ENCODE assay signal across 16 mouse cellular contexts in genomic region chr3:95286510-95286909, GRCm38 (mm10). TPM values are rescaled to one million over a fixed set of nuclear protein-coding genes. Genes with fewer than 3 reads are reported as not detected.
DNase-seq lines count a peak whose midpoint lies in the region; ATAC-seq and TF ChIP-seq lines count a peak whose summit lies in the region.
"Had no signal": no experiment of that assay in that cellular context is flagged by ENCODE, and none has a peak within 500 bp of the region (broad histone marks: within the 10 kb centered on the region; RNA-seq: fewer than 3 reads in every experiment).

No protein-coding gene starts in this region.

- H3K36me3 ChIP-seq in heart, adult 2 months (ENCODE audit: control insufficient read depth, insufficient read depth, low read length): no peaks in the 10 kb centered on the region
- peaks cover 27% of the 10 kb centered on the region for H3K36me3 ChIP-seq in liver, postnatal 0 days (replicated peaks; ENCODE audit: insufficient read depth, low read length)
- peaks cover 9% of the 10 kb centered on the region for H3K36me3 ChIP-seq in liver, embryonic 11.5 days (ENCODE audit: control insufficient read depth, insufficient read depth, low read length)
- peaks cover 32% of the 10 kb centered on the region for H3K36me3 ChIP-seq in limb, embryonic 10.5 days

- peak; percentile 47; the same call in 1 of the 2 replicates for TF ChIP-seq POLR2A in heart, adult 2 months (IDR thresholded peaks at IDR 0.05; ENCODE audit: insufficient read depth, low read depth, low read length)
- no peak for TF ChIP-seq POLR2A in bone marrow macrophage, adult 2 months (IDR thresholded peaks at IDR 0.05; ENCODE audit: borderline replicate concordance, low read depth, low read length)

- H3K79me2 ChIP-seq in heart, adult 2 months (replicated peaks; ENCODE audit: control insufficient read depth, insufficient read depth, low read length): no peaks in the 10 kb centered on the region

- TF ChIP-seq CTCF in heart, adult 2 months (IDR thresholded peaks at IDR 0.05): no peak
- no peak for TF ChIP-seq CTCF in liver, postnatal 0 days (IDR thresholded peaks at IDR 0.05; ENCODE audit: low read depth)
- TF ChIP-seq CTCF in bone marrow macrophage, adult 2 months (IDR thresholded peaks at IDR 0.05; ENCODE audit: low read depth, low read length): no peak

- peak in 1 of 2 experiments; percentile 43 for DNase-seq in heart, adult 2 months
- no peak for DNase-seq in heart, postnatal 36 days
- DNase-seq in liver, postnatal 0 days: no peak
- no peak for DNase-seq in liver, embryonic 11.5 days (ENCODE audit: low spot score)
- no peak for DNase-seq in limb, embryonic 10.5 days (ENCODE audit: low spot score)
- DNase-seq in ovary, adult 18-20 months (ENCODE audit: low spot score): no peak
- DNase-seq: gastrocnemius, postnatal 25 days; liver, embryonic 13.5 days; spleen, adult 18-20 months had no signal

- TF ChIP-seq EP300 in heart, adult 2 months (IDR thresholded peaks at IDR 0.05; ENCODE audit: insufficient read depth, low read depth, low read length): no peak
- no peak for TF ChIP-seq EP300 in liver, postnatal 0 days (IDR thresholded peaks at IDR 0.05; ENCODE audit: low read depth)

- H3K9me3 ChIP-seq in liver, postnatal 0 days (ENCODE audit: low read length): no peaks in the 10 kb centered on the region
- no peaks in the 10 kb centered on the region for H3K9me3 ChIP-seq in liver, embryonic 11.5 days (ENCODE audit: control insufficient read depth, low read length)
- H3K9me3 ChIP-seq in limb, embryonic 10.5 days (replicated peaks): no peaks in the 10 kb centered on the region
- H3K9me3 ChIP-seq: embryonic facial prominence, embryonic 12.5 days; forebrain, embryonic 12.5 days; hindbrain, embryonic 10.5 days; liver, embryonic 13.5 days had no signal

- H3K4me2 ChIP-seq in liver, postnatal 0 days (ENCODE audit: low read depth, low read length): no peak overlapping the region
- H3K4me2 ChIP-seq in liver, embryonic 11.5 days: no peak overlapping the region
- H3K4me2 ChIP-seq: embryonic facial prominence, embryonic 12.5 days; forebrain, embryonic 12.5 days; liver, embryonic 13.5 days; midbrain, embryonic 11.5 days had no signal

- ATAC-seq in liver, postnatal 0 days: no peak
- ATAC-seq in liver, embryonic 11.5 days (replicated peaks; ENCODE audit: low FRiP score): no peak
- peak; percentile 10 for ATAC-seq in megakaryocyte progenitor cell, adult 5-6 weeks (replicated peaks; ENCODE audit: poor library complexity)
- ATAC-seq: activated CD4-positive, CD25-positive, alpha-beta regulatory T cell, adult 4 months had no signal

- no peaks in the 10 kb centered on the region for H3K27me3 ChIP-seq in heart, adult 2 months (ENCODE audit: control insufficient read depth, insufficient read depth, low read length)
- H3K27me3 ChIP-seq in liver, postnatal 0 days (ENCODE audit: insufficient read depth, low read length): no peaks in the 10 kb centered on the region
- H3K27me3 ChIP-seq in liver, embryonic 11.5 days (replicated peaks; ENCODE audit: control insufficient read depth, insufficient read depth, low read length): no peaks in the 10 kb centered on the region
- H3K27me3 ChIP-seq in limb, embryonic 10.5 days (ENCODE audit: low read depth, poor library complexity, severe bottlenecking): no peaks in the 10 kb centered on the region
- H3K27me3 ChIP-seq: embryonic facial prominence, embryonic 12.5 days; forebrain, embryonic 12.5 days; liver, embryonic 13.5 days had no signal

- peak overlapping the region; percentile 19 for H3K9ac ChIP-seq in heart, adult 2 months (ENCODE audit: low read depth, low read length)
- H3K9ac ChIP-seq in liver, postnatal 0 days (replicated peaks): no peak overlapping the region
- no peak overlapping the region for H3K9ac ChIP-seq in liver, embryonic 11.5 days (ENCODE audit: low read depth, low read length)
- H3K9ac ChIP-seq: embryonic facial prominence, embryonic 12.5 days; forebrain, embryonic 12.5 days; liver, embryonic 13.5 days had no signal

- H3K27ac ChIP-seq in heart, adult 2 months: peak overlapping the region; percentile 41
- H3K27ac ChIP-seq in liver, postnatal 0 days (ENCODE audit: low read depth): peak overlapping the region; percentile 17; the same call in 1 of the 2 replicates
- H3K27ac ChIP-seq in liver, embryonic 11.5 days (ENCODE audit: low read depth, low read length): no peak overlapping the region
- peak overlapping the region; percentile 86 for H3K27ac ChIP-seq in bone marrow macrophage, adult 2 months (ENCODE audit: insufficient read depth, low read depth, low read length)
- no peak overlapping the region for H3K27ac ChIP-seq in limb, embryonic 10.5 days
- H3K27ac ChIP-seq: embryonic facial prominence, embryonic 12.5 days; forebrain, embryonic 12.5 days; hindbrain, embryonic 10.5 days; liver, embryonic 13.5 days had no signal

- peaks cover 3% of the 10 kb centered on the region for H3K4me1 ChIP-seq in heart, adult 2 months (ENCODE audit: control insufficient read depth, insufficient read depth, low read length)
- H3K4me1 ChIP-seq in liver, postnatal 0 days (ENCODE audit: insufficient read depth): peaks cover 18% of the 10 kb centered on the region
- H3K4me1 ChIP-seq in liver, embryonic 11.5 days (replicated peaks; ENCODE audit: control insufficient read depth, insufficient read depth, low read length): peaks cover 18% of the 10 kb centered on the region
- peaks cover 36% of the 10 kb centered on the region for H3K4me1 ChIP-seq in bone marrow macrophage, adult 2 months (ENCODE audit: control insufficient read depth, insufficient read depth, low read length)
- peaks cover 22% of the 10 kb centered on the region for H3K4me1 ChIP-seq in limb, embryonic 10.5 days

- no peak overlapping the region for H3K4me3 ChIP-seq in heart, adult 2 months
- no peak overlapping the region for H3K4me3 ChIP-seq in liver, postnatal 0 days (ENCODE audit: low read depth, low read length)
- H3K4me3 ChIP-seq in liver, embryonic 11.5 days (ENCODE audit: low read depth, low read length): no peak overlapping the region
- peak overlapping the region; percentile 75 for H3K4me3 ChIP-seq in bone marrow macrophage, adult 2 months (ENCODE audit: insufficient read depth, low read length)
- H3K4me3 ChIP-seq in limb, embryonic 10.5 days: no peak overlapping the region
- H3K4me3 ChIP-seq: embryonic facial prominence, embryonic 12.5 days; forebrain, embryonic 12.5 days; hindbrain, embryonic 10.5 days; liver, embryonic 13.5 days had no signal

- WGBS in heart, adult 2 months: 37% methylated on average over 7 of the region's 7 CpGs
- WGBS in liver, postnatal 0 days (ENCODE audit: insufficient replicate concordance): 55% methylated on average over 7 of the region's 7 CpGs
- WGBS in liver, embryonic 11.5 days: 59% methylated on average over 7 of the region's 7 CpGs
- WGBS in limb, embryonic 10.5 days: 90% methylated on average over 7 of the region's 7 CpGs

- intact Hi-C loops in heart, adult 2 months (cut with DNase I): no loop called here
- intact Hi-C loops in heart, postnatal 36 days (cut with DNase I): no loop called here

RNA-seq across cellular contexts. Expression of gene Prune1, which starts 4.6 kb away (rescaled TPM):
- 10 to 100 TPM; 23.4 to 26.1 TPM for total RNA-seq in heart, adult 2 months (2021)
- polyA plus RNA-seq in heart, adult 2 months (2012; rRNA removed): 28.4 and 45.8 TPM in 2 replicates
- total RNA-seq in heart, postnatal 36 days (2021): 10 to 100 TPM; 24.1 to 26.6 TPM
- polyA plus RNA-seq in liver, postnatal 0 days (2015; fragmentation: Nextera tagmentation; extraction: Ambion mirVana): 10.6 and 10.7 TPM in 2 replicates
- 19.8 and 22.7 TPM in 2 replicates for polyA plus RNA-seq in liver, embryonic 11.5 days (2014; fragmentation: Nextera tagmentation; extraction: Ambion mirVana)
- 15.6 and 16.6 TPM in 2 replicates for polyA plus RNA-seq in bone marrow macrophage, adult 2 months (2012; ENCODE audit: insufficient read depth, insufficient read length, missing spikeins)
- total RNA-seq in megakaryocyte progenitor cell, adult 5-6 weeks (2015): 14.8 and 15.2 TPM in 2 replicates
- total RNA-seq in megakaryocyte progenitor cell, adult 5-6 weeks (2017): 7.8 and 11.8 TPM in 2 replicates
- polyA plus RNA-seq in limb, embryonic 10.5 days (2016; fragmentation: Nextera tagmentation; extraction: Ambion mirVana): 27.7 and 30.5 TPM in 2 replicates

RNA-seq across cellular contexts. Expression of gene Mindy1, which starts 5.4 kb away (rescaled TPM):
- total RNA-seq in heart, adult 2 months (2021): 10 to 100 TPM; 17.5 to 21.3 TPM
- 32.2 and 36.9 TPM in 2 replicates for polyA plus RNA-seq in heart, adult 2 months (2012; rRNA removed)
- total RNA-seq in heart, postnatal 36 days (2021): 10 to 100 TPM; 26.7 to 26.8 TPM
- polyA plus RNA-seq in liver, postnatal 0 days (2015; fragmentation: Nextera tagmentation; extraction: Ambion mirVana): 41.4 and 42.8 TPM in 2 replicates
- polyA plus RNA-seq in liver, embryonic 11.5 days (2014; fragmentation: Nextera tagmentation; extraction: Ambion mirVana): 29.0 and 29.9 TPM in 2 replicates
- polyA plus RNA-seq in bone marrow macrophage, adult 2 months (2012; ENCODE audit: insufficient read depth, insufficient read length, missing spikeins): 50.7 and 70.7 TPM in 2 replicates
- total RNA-seq in megakaryocyte progenitor cell, adult 5-6 weeks (2015): 30.9 and 33.2 TPM in 2 replicates
- total RNA-seq in megakaryocyte progenitor cell, adult 5-6 weeks (2017): 22.7 and 23.6 TPM in 2 replicates
- polyA plus RNA-seq in limb, embryonic 10.5 days (2016; fragmentation: Nextera tagmentation; extraction: Ambion mirVana): 25.8 and 33.0 TPM in 2 replicates

RNA-seq across cellular contexts. Expression of gene Anxa9, which starts 20.5 kb away (rescaled TPM):
- total RNA-seq in heart, adult 2 months (2021): under 1 TPM; 0.59 to 0.68 TPM
- polyA plus RNA-seq in heart, adult 2 months (2012; rRNA removed): 1.1 and 1.6 TPM in 2 replicates
- total RNA-seq in heart, postnatal 36 days (2021): under 1 TPM; 0.53 to 0.60 TPM
- polyA plus RNA-seq in liver, postnatal 0 days (2015; fragmentation: Nextera tagmentation; extraction: Ambion mirVana): 1.2 TPM in 2 replicates
- 5.5 and 6.7 TPM in 2 replicates for polyA plus RNA-seq in liver, embryonic 11.5 days (2014; fragmentation: Nextera tagmentation; extraction: Ambion mirVana)
- 11.1 and 15.4 TPM in 2 replicates for polyA plus RNA-seq in bone marrow macrophage, adult 2 months (2012; ENCODE audit: insufficient read depth, insufficient read length, missing spikeins)
- total RNA-seq in megakaryocyte progenitor cell, adult 5-6 weeks (2015): 11.2 and 15.9 TPM in 2 replicates
- total RNA-seq in megakaryocyte progenitor cell, adult 5-6 weeks (2017): 5.5 and 7.0 TPM in 2 replicates
- polyA plus RNA-seq in limb, embryonic 10.5 days (2016; fragmentation: Nextera tagmentation; extraction: Ambion mirVana): 1.2 and 1.6 TPM in 2 replicates

RNA-seq across cellular contexts. Expression of gene Cers2, which starts 28.1 kb away (rescaled TPM):
- total RNA-seq in heart, adult 2 months (2021): 10 to 100 TPM; 35.3 to 39.3 TPM
- polyA plus RNA-seq in heart, adult 2 months (2012; rRNA removed): 65.6 and 69.1 TPM in 2 replicates
- total RNA-seq in heart, postnatal 36 days (2021): 10 to 100 TPM; 36.4 to 45.9 TPM
- 124 and 125 TPM in 2 replicates for polyA plus RNA-seq in liver, postnatal 0 days (2015; fragmentation: Nextera tagmentation; extraction: Ambion mirVana)
- polyA plus RNA-seq in liver, embryonic 11.5 days (2014; fragmentation: Nextera tagmentation; extraction: Ambion mirVana): 178 and 182 TPM in 2 replicates
- 173 and 186 TPM in 2 replicates for polyA plus RNA-seq in bone marrow macrophage, adult 2 months (2012; ENCODE audit: insufficient read depth, insufficient read length, missing spikeins)
- total RNA-seq in megakaryocyte progenitor cell, adult 5-6 weeks (2015): 193 and 203 TPM in 2 replicates
- 91.3 and 98.4 TPM in 2 replicates for total RNA-seq in megakaryocyte progenitor cell, adult 5-6 weeks (2017)
- polyA plus RNA-seq in limb, embryonic 10.5 days (2016; fragmentation: Nextera tagmentation; extraction: Ambion mirVana): 131 and 144 TPM in 2 replicates

RNA-seq across cellular contexts. Expression of gene Bnipl, which starts 35.5 kb away (rescaled TPM):
- total RNA-seq in heart, adult 2 months (2021): not detected
- polyA plus RNA-seq in heart, adult 2 months (2012; rRNA removed): 0.12 and 0.25 TPM in 2 replicates
- total RNA-seq in heart, postnatal 36 days (2021): not detected
- polyA plus RNA-seq in liver, postnatal 0 days (2015; fragmentation: Nextera tagmentation; extraction: Ambion mirVana): not detected in 2 replicates
- 0.08 and 0.25 TPM in 2 replicates for polyA plus RNA-seq in liver, embryonic 11.5 days (2014; fragmentation: Nextera tagmentation; extraction: Ambion mirVana)
- polyA plus RNA-seq in bone marrow macrophage, adult 2 months (2012; ENCODE audit: insufficient read depth, insufficient read length, missing spikeins): not detected in 2 replicates
- total RNA-seq in megakaryocyte progenitor cell, adult 5-6 weeks (2015): not detected in 2 replicates
- total RNA-seq in megakaryocyte progenitor cell, adult 5-6 weeks (2017): not detected in 2 replicates
- 0.35 and 0.79 TPM in 2 replicates for polyA plus RNA-seq in limb, embryonic 10.5 days (2016; fragmentation: Nextera tagmentation; extraction: Ambion mirVana)
- total RNA-seq: gastrocnemius, postnatal 25 days had no signal
- polyA plus RNA-seq: activated CD4-positive, CD25-positive, alpha-beta regulatory T cell, adult 4 months; liver, embryonic 13.5 days had no signal

Comparison
In these comparisons a context has a peak if more than half of its experiments do, and no peak if none do; other contexts are left out.
1. H3K27ac ChIP-seq: peak in heart, adult 2 months (single experiment), liver, postnatal 0 days (single experiment) and bone marrow macrophage, adult 2 months (single experiment); none in liver, embryonic 11.5 days (single experiment) and limb, embryonic 10.5 days (single experiment).